Mouse (Mus musculus): Measurements from ENCODE around the gene Plpp1.

DNA sequence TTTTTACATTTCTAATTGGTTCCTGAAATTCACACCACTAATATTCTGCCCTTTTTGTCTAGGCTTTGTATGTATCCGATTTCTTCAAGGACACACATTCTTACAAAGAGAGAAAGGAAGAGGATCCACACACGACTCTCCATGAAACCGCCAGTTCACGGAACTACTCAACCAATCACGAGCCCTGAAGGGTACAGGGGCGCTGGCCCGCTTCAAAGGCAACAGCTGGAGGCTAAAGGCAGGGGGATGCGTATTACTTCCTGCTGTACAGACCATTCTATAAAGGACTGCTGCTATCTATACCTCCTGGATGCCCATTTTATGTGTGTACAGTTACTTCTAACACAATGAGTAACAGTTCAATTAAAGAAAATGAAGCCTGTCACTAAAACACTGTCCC is 66.8 kb downstream of the Plpp1 start:
- TF ChIP-seq CTCF (IDR thresholded peaks at IDR 0.05) (no peak), POLR2A (IDR thresholded peaks at IDR 0.05; ENCODE audit: insufficient read depth, low read depth, low read length) (no peak), EP300 (IDR thresholded peaks at IDR 0.05; ENCODE audit: insufficient read depth, low read depth, low read length) (no peak)
